Mouse (Mus musculus) midbrain, embryonic 12.5 days (tissue): ENCODE results near the gene Sec22a. TPM values are rescaled to one million over a fixed set of nuclear protein-coding genes. Genes with fewer than 3 reads are reported as not detected.

Source experiments
- ATAC-seq: fragments of 200-750 bp; cut with Nextera tagmentation; 2 replicates; pipeline ENCODE4 v1.8.0; 2017; ENCODE audit warnings: low read depth, moderate TSS enrichment, moderate library complexity; ENCODE audit not compliant: low FRiP score
- H3K27ac ChIP-seq: fragments of 300-500 bp; sonication (generic); replicated peaks from 2 replicates; pipeline ENCODE4 v1.5.1; 2016; ENCODE audit warnings: mild to moderate bottlenecking
- H3K27me3 ChIP-seq: fragments of 300-500 bp; sonication (generic); 2 replicates; pipeline ENCODE4 v1.6.1; 2016; ENCODE audit warnings: mild to moderate bottlenecking
- H3K36me3 ChIP-seq: fragments of 300-500 bp; sonication (generic); 2 replicates; pipeline ENCODE4 v1.6.1; 2016
- H3K4me1 ChIP-seq: fragments of 300-500 bp; sonication (generic); 2 replicates; pipeline ENCODE4 v1.6.1; 2016
- H3K4me2 ChIP-seq: fragments of 300-500 bp; sonication (generic); replicated peaks from 2 replicates; pipeline ENCODE4 v1.6.1; 2016; ENCODE audit warnings: mild to moderate bottlenecking, moderate library complexity
- H3K4me3 ChIP-seq: fragments of 300-500 bp; sonication (generic); 2 replicates; pipeline ENCODE4 v1.5.1; 2016; ENCODE audit warnings: mild to moderate bottlenecking
- H3K9ac ChIP-seq: fragments of 300-500 bp; sonication (generic); replicated peaks from 2 replicates; pipeline ENCODE4 v1.6.1; 2016; ENCODE audit warnings: mild to moderate bottlenecking, moderate library complexity
- H3K9me3 ChIP-seq: fragments of 300-500 bp; sonication (generic); 2 replicates; pipeline ENCODE4 v1.6.1; 2016; ENCODE audit warnings: mild to moderate bottlenecking
- WGBS: fragments of 180-500 bp; shearing (Covaris S2); methylation state at CpG from one replicate; pipeline ENCODE4 v1.1.7; 2016; 5-methylcytosine and 5-hydroxymethylcytosine counted together
- polyA plus RNA-seq: library from polyadenylated mRNA; unstranded; fragments of >200 nt; fragmentation: Nextera tagmentation; extraction: Ambion mirVana; gene quantifications from 2 replicates; pipeline ENCODE4 v1.2.1, GENCODE M21; 2016

Sec22a gene
- polyA plus RNA-seq, 1 experiment from 2014 or later: 41.6 TPM

- Histone ChIP-seq H3K9me3 (no peaks in the 10 kb centered on the region), H3K27ac (no peak overlapping the region), H3K27me3 (no peaks in the 10 kb centered on the region), H3K4me3 (no peak overlapping the region), H3K4me2 (no peak overlapping the region), H3K9ac (no peak overlapping the region), H3K36me3 (peaks cover 9% of the 10 kb centered on the region; the same call in 1 of the 2 replicates), H3K4me1 (no peaks in the 10 kb centered on the region)
- no peak for ATAC-seq
- 85% methylated on average over 2 of the region's 2 CpGs for WGBS
Observed at GRCm38 (mm10) chr16:35282456-35282855, 81.3 kb downstream of the Sec22a start.

DNA sequence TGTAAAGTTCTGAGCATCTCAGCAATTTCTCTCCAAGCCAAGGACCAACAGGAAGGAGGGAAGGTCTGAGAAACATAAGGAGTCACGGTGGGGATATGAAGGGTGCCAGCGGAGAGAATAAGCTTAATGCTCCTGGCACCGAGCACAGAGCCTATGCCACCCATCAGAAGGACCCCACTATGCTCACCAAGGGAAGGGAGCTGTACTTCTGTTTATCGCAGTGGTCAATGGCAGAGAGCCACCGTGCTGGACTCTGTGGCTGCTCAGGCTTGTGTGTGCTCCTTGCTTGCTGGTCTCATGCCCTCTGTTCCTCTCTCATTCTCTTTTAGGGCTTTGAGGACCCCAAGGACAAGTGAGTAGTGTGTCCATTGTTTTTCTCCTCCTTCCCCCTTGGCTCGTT lies 85.6 kb downstream of the Sec22a start:
- Histone ChIP-seq H3K27me3 (peaks cover 14% of the 10 kb centered on the region; the same call in 1 of the 2 replicates), H3K4me2 (no peak overlapping the region), H3K4me3 (no peak overlapping the region), H3K27ac (no peak overlapping the region), H3K36me3 (no peaks in the 10 kb centered on the region), H3K9me3 (no peaks in the 10 kb centered on the region), H3K9ac (no peak overlapping the region), H3K4me1 (0 out of 2 replicates have a peak, but pooled peaks cover 1% of the 10 kb centered on the region)
- ATAC-seq: no peak
- 80% methylated on average over 6 of the region's 6 CpGs for WGBS

- Histone ChIP-seq H3K27ac (no peak overlapping the region), H3K4me3 (no peak overlapping the region), H3K9me3 (no peaks in the 10 kb centered on the region), H3K9ac (no peak overlapping the region), H3K36me3 (no peaks in the 10 kb centered on the region), H3K27me3 (peaks cover 14% of the 10 kb centered on the region; the same call in 1 of the 2 replicates), H3K4me1 (peaks cover 8% of the 10 kb centered on the region; the same call in 1 of the 2 replicates), H3K4me2 (no peak overlapping the region)
- ATAC-seq: no peak
- 55% methylated on average over 4 of the region's 4 CpGs for WGBS
Observed at GRCm38 (mm10) chr16:35272417-35272816, 91.3 kb downstream of the Sec22a start.

- Histone ChIP-seq H3K4me3 (no peak overlapping the region), H3K4me2 (no peak overlapping the region), H3K9ac (no peak overlapping the region), H3K4me1 (peaks cover 8% of the 10 kb centered on the region; the same call in 1 of the 2 replicates), H3K9me3 (no peaks in the 10 kb centered on the region), H3K27ac (no peak overlapping the region), H3K36me3 (no peaks in the 10 kb centered on the region), H3K27me3 (peaks cover 10% of the 10 kb centered on the region; the same call in 1 of the 2 replicates)
- no peak for ATAC-seq
- WGBS: 55% methylated on average over 4 of the region's 4 CpGs
Observed at GRCm38 (mm10) chr16:35271572-35271971, 92.1 kb downstream of the Sec22a start.

DNA sequence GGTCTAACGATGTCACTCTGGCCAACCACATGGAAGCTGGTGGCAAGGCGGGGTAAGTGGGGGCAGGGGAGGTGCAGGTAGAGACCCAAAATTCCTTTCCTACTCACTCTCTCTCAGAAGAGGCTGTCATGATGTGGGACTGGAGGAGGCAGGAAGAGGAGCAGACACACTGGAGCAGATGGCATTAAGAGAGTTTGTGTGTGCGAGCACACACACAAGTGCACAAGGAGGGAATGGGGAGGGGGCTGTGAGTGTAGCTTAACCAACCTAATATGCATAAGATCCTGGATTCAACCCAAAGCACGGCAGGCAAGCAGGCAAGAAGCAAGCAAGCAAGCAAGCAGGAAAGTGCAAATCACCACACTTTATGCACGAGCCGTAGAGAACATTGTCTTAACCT lies 92.8 kb downstream of the Sec22a start:
- Histone ChIP-seq H3K36me3 (no peaks in the 10 kb centered on the region), H3K4me2 (no peak overlapping the region), H3K9me3 (no peaks in the 10 kb centered on the region), H3K4me3 (no peak overlapping the region), H3K4me1 (peaks cover 8% of the 10 kb centered on the region; the same call in 1 of the 2 replicates), H3K9ac (no peak overlapping the region), H3K27me3 (peaks cover 10% of the 10 kb centered on the region; the same call in 1 of the 2 replicates), H3K27ac (no peak overlapping the region)
- 81% methylated on average over 6 of the region's 6 CpGs for WGBS
- no peak; the same call in 1 of the 2 replicates for ATAC-seq

DNA sequence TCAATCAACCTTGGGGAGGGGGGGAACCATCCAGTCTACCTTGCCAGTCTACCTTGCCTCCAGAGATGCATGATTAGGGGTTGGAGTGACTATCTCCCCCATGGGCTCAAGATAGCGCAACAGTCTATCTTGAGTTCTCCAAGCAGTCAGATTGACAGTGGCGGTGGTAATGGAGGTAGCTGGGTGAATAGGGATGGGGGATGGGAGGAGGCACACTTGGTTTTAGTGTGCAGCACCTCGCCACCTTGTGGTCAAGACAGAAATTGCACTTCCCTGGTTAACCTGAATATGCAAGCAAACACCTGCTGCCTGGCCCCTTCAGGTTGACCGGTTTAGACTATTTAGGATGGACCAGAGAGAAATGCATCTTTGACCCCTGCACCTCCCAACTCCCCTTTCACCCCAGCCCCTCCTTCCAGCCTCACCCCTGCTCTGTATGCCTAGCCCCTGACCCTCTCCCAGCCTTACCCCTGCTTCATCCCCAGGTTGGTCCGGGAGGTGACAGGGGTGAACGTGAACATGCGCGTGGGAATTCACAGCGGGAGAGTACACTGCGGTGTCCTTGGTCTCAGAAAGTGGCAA lies 93.3 kb downstream of the Sec22a start:
- Histone ChIP-seq H3K9ac (no peak overlapping the region), H3K4me3 (no peak overlapping the region), H3K36me3 (no peaks in the 10 kb centered on the region), H3K9me3 (no peaks in the 10 kb centered on the region), H3K4me1 (peaks cover 8% of the 10 kb centered on the region; the same call in 1 of the 2 replicates), H3K27me3 (peaks cover 10% of the 10 kb centered on the region; the same call in 1 of the 2 replicates), H3K27ac (no peak overlapping the region), H3K4me2 (no peak overlapping the region)
- peak; percentile 57 for ATAC-seq
- WGBS: 41% methylated on average over 10 of the region's 10 CpGs

Other genes with a start within 250 kb of the Sec22a start
- 3.2 and 3.6 TPM in 2 replicates for gene Adcy5, start 209.0 kb downstream of the Sec22a start, polyA plus RNA-seq
- 17.4 and 20.9 TPM in 2 replicates for gene Pdia5, start 127.0 kb upstream of the Sec22a start, polyA plus RNA-seq
- 67.6 and 71.9 TPM in 2 replicates for gene Sema5b, start 177.2 kb upstream of the Sec22a start, polyA plus RNA-seq